Mouse (Mus musculus) hindbrain, embryonic 11.5 days (tissue): ENCODE measurements at regions not wholly inside any gene's neighbourhood (a gene's known extent, or its start where the extent isn't known, plus 50 kb on each side); places are given as distances from the start of the nearest gene placed in this dataset.

Experiments
- ATAC-seq: fragments of 200-750 bp; cut with Nextera tagmentation; 2 replicates; pipeline ENCODE4 v1.8.0; 2017; ENCODE audit warnings: mild to moderate bottlenecking, moderate TSS enrichment, moderate library complexity; ENCODE audit not compliant: low FRiP score
- DNase-seq: peaks from one replicate; pipeline ENCODE4 v3.0.0-alpha.2; 2015; ENCODE audit warnings: low spot score
- H3K27ac ChIP-seq: fragments of 300-500 bp; sonication (generic); 2 replicates; pipeline ENCODE4 v1.5.1; 2014; ENCODE audit warnings: mild to moderate bottlenecking, low read depth, low read length
- H3K27me3 ChIP-seq: fragments of 300-500 bp; sonication (generic); 2 replicates; pipeline ENCODE4 v1.6.1; 2014; ENCODE audit warnings: mild to moderate bottlenecking, low read length, moderate library complexity, mixed read lengths; ENCODE audit not compliant: control insufficient read depth, insufficient read depth
- H3K36me3 ChIP-seq: fragments of 300-500 bp; sonication (generic); 2 replicates; pipeline ENCODE4 v1.6.1; 2014; ENCODE audit warnings: mild to moderate bottlenecking, low read length, moderate library complexity, mixed read lengths; ENCODE audit not compliant: control insufficient read depth, insufficient read depth
- H3K4me1 ChIP-seq: fragments of 300-500 bp; sonication (generic); replicated peaks from 2 replicates; pipeline ENCODE4 v1.6.1; 2014; ENCODE audit warnings: low read length, mixed read lengths; ENCODE audit not compliant: control insufficient read depth, insufficient read depth
- H3K4me2 ChIP-seq: fragments of 300-500 bp; sonication (generic); replicated peaks from 2 replicates; pipeline ENCODE4 v1.6.1; 2014; ENCODE audit warnings: mild to moderate bottlenecking, low read depth, low read length
- H3K4me3 ChIP-seq: fragments of 300-500 bp; sonication (generic); 2 replicates; pipeline ENCODE4 v1.5.1; 2014; ENCODE audit warnings: low read depth, low read length
- H3K9ac ChIP-seq: fragments of 300-500 bp; sonication (generic); 2 replicates; pipeline ENCODE4 v1.6.1; 2014; ENCODE audit warnings: low read depth, low read length
- H3K9me3 ChIP-seq: fragments of 300-500 bp; sonication (generic); 2 replicates; pipeline ENCODE4 v1.6.1; 2016; ENCODE audit warnings: low read length; ENCODE audit not compliant: control insufficient read depth
- WGBS: fragments of 180-500 bp; shearing (Covaris S2); extraction: QIAGEN DNeasy Blood & Tissue Kit; methylation state at CpG from one replicate; pipeline ENCODE4 v1.1.7; 2014; 5-methylcytosine and 5-hydroxymethylcytosine counted together

DNA sequence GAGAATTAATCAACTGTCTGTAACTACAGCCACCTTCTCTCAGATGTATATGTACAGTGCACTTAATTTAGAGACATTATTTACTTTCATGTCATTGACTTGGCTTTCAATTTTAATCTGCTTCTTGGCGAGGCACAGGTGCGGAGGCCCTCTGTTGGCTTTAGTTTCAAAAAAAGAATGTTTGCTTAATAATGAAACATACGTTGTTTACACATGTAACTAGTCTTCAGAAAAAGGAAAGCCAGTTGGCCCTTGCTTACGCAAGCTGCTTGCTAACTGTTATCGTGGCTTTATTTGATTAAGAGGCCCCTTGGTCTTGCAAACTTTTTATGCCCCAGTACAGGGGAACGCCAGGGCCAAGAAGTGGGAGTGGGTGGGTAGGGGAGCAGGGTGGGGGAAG lies 576.6 kb downstream of the Lmo7 start:
- Histone ChIP-seq H3K27ac (no peak overlapping the region), H3K9me3 (no peaks in the 10 kb centered on the region), H3K4me1 (no peaks in the 10 kb centered on the region), H3K4me3 (no peak overlapping the region), H3K4me2 (no peak overlapping the region), H3K9ac (no peak overlapping the region), H3K27me3 (no peaks in the 10 kb centered on the region), H3K36me3 (no peaks in the 10 kb centered on the region)
- DNase-seq (no peak), ATAC-seq (no peak)
- WGBS, result 90% methylated on average over 6 of the region's 6 CpGs

DNA sequence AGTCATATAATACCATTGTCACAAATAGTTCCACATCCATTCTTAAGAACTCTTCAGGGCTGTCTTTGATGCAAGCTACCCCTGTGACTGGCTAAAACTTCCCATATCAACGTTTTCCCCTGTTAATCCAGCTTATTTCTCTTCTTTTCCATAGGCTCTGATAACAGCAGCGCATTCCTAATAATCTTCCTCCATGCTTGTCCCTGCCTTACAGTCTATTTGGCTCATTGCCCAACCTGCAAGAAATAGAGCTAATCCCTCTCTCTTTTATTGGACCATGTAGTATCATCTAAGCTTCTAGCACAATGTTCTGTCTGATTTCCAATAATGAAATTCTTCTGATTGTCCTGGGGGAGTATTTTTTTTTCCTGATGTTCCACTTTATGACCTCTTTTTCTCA lies 573.1 kb downstream of the Lmo7 start:
- H3K27ac ChIP-seq, result no peak overlapping the region
- 88% methylated on average over 2 of the region's 2 CpGs for WGBS
- H3K4me3 ChIP-seq, result no peak overlapping the region
- no peak overlapping the region for H3K4me2 ChIP-seq
- DNase-seq (no peak), ATAC-seq (no peak)
- H3K4me1 ChIP-seq, result no peaks in the 10 kb centered on the region
- H3K9ac ChIP-seq, result no peak overlapping the region
- no peaks in the 10 kb centered on the region for H3K9me3 ChIP-seq
- H3K36me3 ChIP-seq, result no peaks in the 10 kb centered on the region
- H3K27me3 ChIP-seq, result no peaks in the 10 kb centered on the region

DNA sequence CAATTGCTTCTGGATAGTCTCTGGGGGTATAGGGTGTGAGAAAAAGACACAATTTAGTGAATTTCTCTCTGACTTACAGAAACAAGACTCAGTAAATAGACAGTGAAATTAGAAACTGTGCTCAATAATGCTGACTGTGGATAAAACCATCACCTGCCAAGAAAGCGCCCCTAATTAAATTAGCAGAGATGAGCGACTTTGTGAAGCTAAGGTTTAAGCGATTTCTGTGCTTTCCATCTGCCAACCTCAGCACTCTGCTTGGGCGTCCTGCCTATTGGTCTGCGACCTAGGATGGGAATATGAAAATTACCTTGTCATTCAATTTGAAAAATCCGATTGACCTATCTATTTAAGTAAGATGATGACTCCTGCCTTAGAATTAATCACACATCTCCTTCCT lies 570.5 kb downstream of the Lmo7 start:
- H3K4me3 ChIP-seq, result no peak overlapping the region
- no peaks in the 10 kb centered on the region for H3K36me3 ChIP-seq
- ATAC-seq, result no peak
- no peaks in the 10 kb centered on the region for H3K27me3 ChIP-seq
- no peak overlapping the region for H3K27ac ChIP-seq
- no peak for DNase-seq
- H3K4me1 ChIP-seq, result no peaks in the 10 kb centered on the region
- WGBS, result 89% methylated on average over 6 of the region's 6 CpGs
- no peak overlapping the region for H3K4me2 ChIP-seq
- H3K9ac ChIP-seq, result no peak overlapping the region
- H3K9me3 ChIP-seq, result no peaks in the 10 kb centered on the region

DNA sequence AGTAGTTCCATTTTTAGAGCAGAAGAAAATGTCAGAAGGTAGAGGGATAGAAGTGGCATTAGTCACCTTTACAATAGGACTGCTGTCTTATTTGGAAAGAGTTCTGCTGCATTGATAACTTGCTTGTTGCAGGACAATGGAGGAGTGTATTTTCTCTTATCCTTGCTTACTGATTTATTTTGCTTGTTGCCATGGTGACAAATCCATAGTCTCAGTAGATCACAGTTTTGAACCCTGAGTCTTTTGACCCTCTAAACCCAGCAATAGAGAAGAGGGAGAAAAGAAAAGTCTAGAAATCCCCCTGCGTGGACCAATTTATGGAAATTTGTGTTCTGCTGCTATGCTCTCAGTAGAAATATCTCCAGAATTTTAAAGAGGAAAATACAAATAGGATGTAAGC lies 561.6 kb downstream of the Lmo7 start:
- no peak for DNase-seq
- Histone ChIP-seq H3K27me3 (no peaks in the 10 kb centered on the region), H3K4me2 (no peak overlapping the region), H3K36me3 (no peaks in the 10 kb centered on the region), H3K4me1 (no peaks in the 10 kb centered on the region), H3K4me3 (no peak overlapping the region), H3K9ac (no peak overlapping the region), H3K27ac (no peak overlapping the region), H3K9me3 (no peaks in the 10 kb centered on the region)
- 58% methylated on average over 1 of the region's 1 CpGs for WGBS
- ATAC-seq, result no peak

DNA sequence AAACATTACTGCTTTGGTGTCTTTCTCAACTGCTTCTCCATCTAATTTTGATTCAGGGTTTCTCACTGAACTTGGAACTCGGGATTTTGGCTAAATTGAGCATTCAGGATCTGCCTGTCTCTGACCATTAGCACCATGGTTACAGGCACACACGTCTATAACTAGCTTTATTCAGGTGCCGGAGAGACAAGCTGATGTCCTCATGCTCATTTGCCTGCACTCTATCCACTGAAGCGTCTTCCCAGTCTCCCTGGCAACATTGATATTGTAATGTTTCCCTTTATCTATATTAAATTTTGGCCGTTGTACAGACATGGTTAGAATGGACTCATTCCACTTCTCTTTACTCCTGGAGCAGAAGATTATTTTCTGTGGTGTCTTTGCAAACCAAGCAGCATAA lies 520.3 kb downstream of the Lmo7 start:
- H3K4me1 ChIP-seq, result no peaks in the 10 kb centered on the region
- no peak overlapping the region for H3K9ac ChIP-seq
- no peaks in the 10 kb centered on the region for H3K27me3 ChIP-seq
- no peaks in the 10 kb centered on the region for H3K36me3 ChIP-seq
- H3K27ac ChIP-seq, result no peak overlapping the region
- ATAC-seq, result no peak
- DNase-seq, result no peak
- H3K4me2 ChIP-seq, result no peak overlapping the region
- no peak overlapping the region for H3K4me3 ChIP-seq
- WGBS, result 71% methylated on average over 5 of the region's 5 CpGs
- H3K9me3 ChIP-seq, result no peaks in the 10 kb centered on the region

DNA sequence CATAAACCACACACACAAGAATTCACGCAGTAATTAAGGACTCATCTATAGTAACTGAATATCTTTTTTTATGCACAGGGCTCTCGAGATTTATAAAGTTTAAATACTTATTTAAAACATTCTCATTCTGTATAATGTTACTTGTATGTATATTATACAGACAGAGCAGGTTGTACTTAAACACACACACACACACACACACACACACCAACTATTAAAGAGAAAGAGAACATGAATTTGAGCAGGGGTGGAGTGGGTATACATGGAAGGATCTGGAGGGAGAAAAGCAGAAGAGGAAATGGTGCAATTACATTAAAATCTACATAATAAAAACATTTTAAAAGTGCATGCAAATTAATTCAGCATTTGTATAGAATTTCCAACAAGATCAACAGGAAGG lies 518.8 kb downstream of the Lmo7 start:
- no peak overlapping the region for H3K4me3 ChIP-seq
- no peak for DNase-seq
- ATAC-seq, result no peak
- no peaks in the 10 kb centered on the region for H3K27me3 ChIP-seq
- H3K9ac ChIP-seq, result no peak overlapping the region
- no peaks in the 10 kb centered on the region for H3K36me3 ChIP-seq
- 88% methylated on average over 2 of the region's 2 CpGs for WGBS
- H3K9me3 ChIP-seq, result no peaks in the 10 kb centered on the region
- H3K4me2 ChIP-seq, result no peak overlapping the region
- no peak overlapping the region for H3K27ac ChIP-seq
- H3K4me1 ChIP-seq, result no peaks in the 10 kb centered on the region

DNA sequence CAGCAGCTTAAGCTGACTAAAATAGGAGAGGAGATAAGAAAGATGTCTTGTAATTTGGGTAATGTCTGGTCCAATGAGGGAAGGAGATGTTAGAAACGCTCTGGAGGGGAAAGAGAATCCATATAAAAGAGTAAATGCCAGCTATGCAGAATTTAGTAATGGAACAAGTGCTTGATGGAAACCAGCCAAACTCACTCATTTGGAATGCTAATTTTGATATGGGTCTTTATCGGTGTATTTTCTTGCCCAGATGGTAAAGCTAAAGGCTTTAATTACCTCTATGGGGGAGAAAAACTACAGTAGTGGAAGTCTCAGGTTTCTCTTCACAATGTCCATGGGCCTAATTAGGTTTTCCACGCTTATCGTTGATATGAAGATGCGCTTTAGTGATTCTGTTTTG lies 518.3 kb downstream of the Lmo7 start:
- Histone ChIP-seq H3K9ac (no peak overlapping the region), H3K4me1 (no peaks in the 10 kb centered on the region), H3K4me2 (no peak overlapping the region), H3K4me3 (no peak overlapping the region), H3K36me3 (no peaks in the 10 kb centered on the region), H3K27ac (no peak overlapping the region), H3K27me3 (no peaks in the 10 kb centered on the region), H3K9me3 (no peaks in the 10 kb centered on the region)
- ATAC-seq (no peak), DNase-seq (no peak)
- 82% methylated on average over 5 of the region's 5 CpGs for WGBS

DNA sequence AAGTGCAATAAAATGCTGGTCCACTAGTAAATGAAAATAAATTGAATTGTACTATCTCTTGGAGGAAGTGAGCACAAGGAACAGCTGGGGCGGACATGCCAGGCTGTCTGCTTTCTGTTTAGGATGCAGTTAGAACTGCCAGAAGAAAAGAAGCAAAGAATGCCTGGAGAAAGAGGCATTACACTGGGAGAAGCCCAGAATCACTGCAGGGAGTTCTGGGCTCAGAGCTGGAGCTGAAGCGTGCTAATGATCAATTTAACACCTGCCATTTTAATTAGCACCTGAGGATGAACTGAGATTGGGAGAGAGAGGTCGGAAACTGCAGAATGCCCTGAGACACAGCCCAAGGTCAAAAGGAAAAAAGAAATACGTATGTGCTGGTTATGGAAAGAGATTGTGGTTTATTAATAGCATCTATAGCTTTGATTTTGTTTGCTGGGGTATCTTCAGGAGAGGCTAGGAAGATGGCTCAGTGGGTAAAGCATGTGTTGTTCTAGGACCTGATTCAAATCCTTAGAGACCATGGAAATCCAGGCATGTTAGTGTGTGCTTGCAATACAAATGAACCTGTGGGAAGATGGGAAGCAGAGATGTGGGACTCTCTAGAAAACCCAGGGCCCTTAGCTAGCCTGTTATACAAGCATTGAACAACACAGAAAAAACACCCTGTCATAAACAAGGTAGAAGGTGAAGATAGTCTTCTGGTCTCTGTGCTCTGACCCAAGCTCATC lies 514.2 kb downstream of the Lmo7 start:
- WGBS, result 58% methylated on average over 4 of the region's 4 CpGs
- Histone ChIP-seq H3K4me1 (no peaks in the 10 kb centered on the region), H3K4me2 (no peak overlapping the region), H3K9me3 (no peaks in the 10 kb centered on the region), H3K36me3 (no peaks in the 10 kb centered on the region), H3K9ac (no peak overlapping the region), H3K27ac (no peak overlapping the region), H3K27me3 (no peaks in the 10 kb centered on the region), H3K4me3 (no peak overlapping the region)
- DNase-seq, result no peak
- no peak for ATAC-seq

DNA sequence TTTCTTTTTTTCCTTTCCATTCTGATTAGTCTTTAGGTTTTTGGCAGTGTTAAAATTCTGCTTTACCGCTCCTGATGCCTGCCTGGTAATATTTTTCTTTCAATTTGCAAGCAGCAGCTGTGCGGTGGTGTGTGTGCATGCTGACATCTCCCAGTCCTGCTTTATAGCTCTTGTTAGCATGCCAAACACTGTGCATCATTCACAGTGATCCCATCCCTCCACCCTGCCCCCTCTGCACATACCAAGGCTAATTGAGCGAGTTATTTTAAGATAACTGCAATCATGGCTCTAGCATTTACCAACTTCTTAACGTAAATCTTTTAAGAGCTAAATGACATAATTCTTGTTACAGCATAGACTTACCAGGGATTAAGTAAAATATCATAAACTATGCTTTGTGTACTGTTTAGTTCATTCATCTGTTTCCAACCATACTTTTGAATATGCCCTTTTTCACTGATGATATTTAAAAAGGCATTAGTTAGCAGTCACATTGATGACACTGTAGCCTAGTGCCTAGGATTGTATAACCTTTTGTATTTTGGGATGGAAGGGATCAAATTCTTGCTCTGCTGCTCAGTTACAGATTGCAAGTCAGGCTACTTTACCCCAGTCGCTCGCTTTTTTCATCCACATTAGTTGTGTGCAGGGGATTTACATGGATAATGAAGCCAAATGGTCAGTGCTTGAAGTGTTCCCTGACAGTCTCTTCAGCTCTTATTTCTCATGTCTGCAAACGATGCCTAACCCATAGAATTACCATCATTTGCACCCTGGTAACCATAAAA lies 487.0 kb downstream of the Lmo7 start:
- Histone ChIP-seq H3K9me3 (no peaks in the 10 kb centered on the region), H3K27me3 (no peaks in the 10 kb centered on the region), H3K4me2 (no peak overlapping the region), H3K36me3 (no peaks in the 10 kb centered on the region), H3K4me1 (no peaks in the 10 kb centered on the region), H3K27ac (no peak overlapping the region), H3K4me3 (no peak overlapping the region), H3K9ac (no peak overlapping the region)
- ATAC-seq (peak; percentile 71; the same call in 1 of the 2 replicates), DNase-seq (no peak)
- 76% methylated on average over 7 of the region's 7 CpGs for WGBS
